Mouse (Mus musculus) midbrain, postnatal 0 days (tissue): ENCODE data around the gene Cyp26b1. TPM values are rescaled to one million over a fixed set of nuclear protein-coding genes. Genes with fewer than 3 reads are reported as not detected.
"Not testable (repeated sequence)": the region's sequence is repeated elsewhere in the genome, so short reads cannot be mapped to it uniquely, and the experiment has no call there.

Experiments
- ATAC-seq: fragments of 200-750 bp; cut with Nextera tagmentation; 2 replicates; pipeline ENCODE4 v1.8.0; 2017; ENCODE audit warnings: moderate number of reproducible peaks, mild to moderate bottlenecking, moderate TSS enrichment, moderate library complexity; ENCODE audit not compliant: low FRiP score
- DNase-seq: peaks from one replicate; pipeline ENCODE4 v3.0.0-alpha.2; 2015; ENCODE audit warnings: low spot score
- H3K27ac ChIP-seq: fragments of 300-500 bp; sonication (generic); 2 replicates; pipeline ENCODE4 v1.5.1; 2014; ENCODE audit warnings: low read depth, mild to moderate bottlenecking, low read length, mixed read lengths
- H3K27me3 ChIP-seq: fragments of 300-500 bp; sonication (generic); 2 replicates; pipeline ENCODE4 v1.6.1; 2014; ENCODE audit warnings: low read length, control low read depth, mixed read lengths; ENCODE audit not compliant: insufficient read depth
- H3K36me3 ChIP-seq: fragments of 300-500 bp; sonication (generic); 2 replicates; pipeline ENCODE4 v1.6.1; 2014; ENCODE audit warnings: low read length, control low read depth, mixed read lengths; ENCODE audit not compliant: insufficient read depth
- H3K4me1 ChIP-seq: fragments of 300-500 bp; sonication (generic); 2 replicates; pipeline ENCODE4 v1.6.1; 2014; ENCODE audit warnings: mild to moderate bottlenecking, control low read depth, antibody characterized with exemption, low read length, mixed read lengths; ENCODE audit not compliant: insufficient read depth
- H3K4me2 ChIP-seq: fragments of 300-500 bp; sonication (generic); 2 replicates; pipeline ENCODE4 v1.6.1; 2014; ENCODE audit warnings: low read depth, mild to moderate bottlenecking, low read length, mixed read lengths; ENCODE audit not compliant: poor library complexity, severe bottlenecking
- H3K4me3 ChIP-seq: fragments of 300-500 bp; sonication (generic); 2 replicates; pipeline ENCODE4 v1.5.1; 2014; ENCODE audit warnings: low read depth, mild to moderate bottlenecking, low read length, moderate library complexity
- H3K9ac ChIP-seq: fragments of 300-500 bp; sonication (generic); replicated peaks from 2 replicates; pipeline ENCODE4 v1.6.1; 2014; ENCODE audit warnings: mild to moderate bottlenecking, low read length, moderate library complexity, mixed read lengths; ENCODE audit not compliant: poor library complexity, severe bottlenecking
- H3K9me3 ChIP-seq: fragments of 300-500 bp; sonication (generic); 2 replicates; pipeline ENCODE4 v1.6.1; 2016; ENCODE audit warnings: low read length, control low read depth
- CTCF ChIP-seq: IDR thresholded peaks from 2 replicates; pipeline ENCODE4 v1.5.1; 2016; ENCODE audit warnings: antibody characterized with exemption, mild to moderate bottlenecking
- WGBS: fragments of 180-500 bp; shearing (Covaris S2); extraction: QIAGEN DNeasy Blood & Tissue Kit; methylation state at CpG from one replicate; pipeline ENCODE4 v1.1.7; 2014; 5-methylcytosine and 5-hydroxymethylcytosine counted together
- polyA plus RNA-seq: library from polyadenylated mRNA; unstranded; fragments of >200 nt; fragmentation: Nextera tagmentation; extraction: Ambion mirVana; gene quantifications from 2 replicates; pipeline ENCODE4 v1.2.1, GENCODE M21; 2015
- total RNA-seq: library from RNA; depleted of rRNA; stranded (reverse); fragments of >200 nt; gene quantifications from 2 replicates; pipeline ENCODE4 v1.2.3, GENCODE M21; 2014

Gene Cyp26b1
- total and polyA plus RNA-seq, 2 experiments from 2014 or later = 6.4 to 36.7 TPM

- H3K36me3 ChIP-seq = no peaks in the 10 kb centered on the region
- H3K9me3 ChIP-seq = no peaks in the 10 kb centered on the region
- no peaks in the 10 kb centered on the region for H3K4me1 ChIP-seq
- H3K27me3 ChIP-seq = no peaks in the 10 kb centered on the region
- H3K4me2 ChIP-seq = no peak overlapping the region
- H3K27ac ChIP-seq = no peak overlapping the region
- no peak for DNase-seq
- H3K9ac ChIP-seq = no peak overlapping the region
- WGBS = 34% methylated on average over 1 of the region's 1 CpGs
- H3K4me3 ChIP-seq = no peak overlapping the region
- no peak for ATAC-seq
- no peak for TF ChIP-seq CTCF
Observed at GRCm38 (mm10) chr6:84601136-84601889, 7.6 kb upstream of the Cyp26b1 start.

GRCm38 (mm10) chr6:84599296-84599695, 5.6 kb upstream of the Cyp26b1 start:
- not testable (repeated sequence) for H3K27ac ChIP-seq, H3K9ac ChIP-seq, ATAC-seq, H3K4me2 ChIP-seq, H3K4me1 ChIP-seq, H3K9me3 ChIP-seq, DNase-seq, H3K4me3 ChIP-seq, H3K36me3 ChIP-seq, H3K27me3 ChIP-seq
- 83% methylated on average over 3 of the region's 3 CpGs for WGBS

- ATAC-seq = no peak
- H3K9me3 ChIP-seq = no peaks in the 10 kb centered on the region
- no peak for TF ChIP-seq CTCF
- H3K9ac ChIP-seq = no peak overlapping the region
- H3K36me3 ChIP-seq = no peaks in the 10 kb centered on the region
- WGBS = 80% methylated on average over 3 of the region's 3 CpGs
- no peak for DNase-seq
- H3K4me3 ChIP-seq = no peak overlapping the region
- H3K4me2 ChIP-seq = no peak overlapping the region
- no peak overlapping the region for H3K27ac ChIP-seq
- H3K27me3 ChIP-seq = no peaks in the 10 kb centered on the region
- no peaks in the 10 kb centered on the region for H3K4me1 ChIP-seq
Observed at GRCm38 (mm10) chr6:84598725-84599124, 5.0 kb upstream of the Cyp26b1 start.

GRCm38 (mm10) chr6:84594626-84595025, 918 bp upstream of the Cyp26b1 start:
- H3K4me1 ChIP-seq = peaks cover 3% of the 10 kb centered on the region; the same call in 1 of the 2 replicates
- H3K36me3 ChIP-seq = no peaks in the 10 kb centered on the region
- H3K4me3 ChIP-seq = no peak overlapping the region
- ATAC-seq (peak; percentile 44; the same call in 1 of the 2 replicates), DNase-seq (peak; percentile 64)
- H3K27ac ChIP-seq = no peak overlapping the region
- no peak for TF ChIP-seq CTCF
- 23% methylated on average over 3 of the region's 3 CpGs for WGBS
- H3K4me2 ChIP-seq = no peak overlapping the region
- H3K9ac ChIP-seq = no peak overlapping the region
- no peaks in the 10 kb centered on the region for H3K9me3 ChIP-seq
- peaks cover 16% of the 10 kb centered on the region for H3K27me3 ChIP-seq

- no peak for ATAC-seq
Observed at GRCm38 (mm10) chr6:84590961-84591745, 2.6 kb downstream of the Cyp26b1 start.

More at GRCm38 (mm10) chr6:84590961-84591745, 2.6 kb downstream of the Cyp26b1 start:
- peaks cover 10% of the 10 kb centered on the region for H3K4me1 ChIP-seq
- no peak overlapping the region for H3K4me2 ChIP-seq
- peaks cover 35% of the 10 kb centered on the region for H3K27me3 ChIP-seq
- no peaks in the 10 kb centered on the region for H3K9me3 ChIP-seq
- TF ChIP-seq CTCF = no peak
- no peak overlapping the region for H3K27ac ChIP-seq
- no peaks in the 10 kb centered on the region for H3K36me3 ChIP-seq
- no peak overlapping the region for H3K4me3 ChIP-seq
- no peak for DNase-seq
- WGBS = 54% methylated on average over 6 of the region's 6 CpGs
- no peak overlapping the region for H3K9ac ChIP-seq
